Mouse (Mus musculus) lung, embryonic 14.5 days (tissue): ENCODE results near the gene Emx1. TPM values are rescaled to one million over a fixed set of nuclear protein-coding genes. Genes with fewer than 3 reads are reported as not detected.

Experiments
- ATAC-seq: fragments of 200-750 bp; cut with Nextera tagmentation; 2 replicates; pipeline ENCODE4 v1.8.0; 2017; ENCODE audit warnings: mild to moderate bottlenecking, moderate TSS enrichment, moderate library complexity; ENCODE audit not compliant: insufficient read depth
- DNase-seq: peaks from one replicate; pipeline ENCODE4 v3.0.0-alpha.2; 2015
- H3K27ac ChIP-seq: fragments of 300-500 bp; sonication (generic); 2 replicates; pipeline ENCODE4 v1.5.1; 2014; ENCODE audit warnings: low read depth, mild to moderate bottlenecking, moderate library complexity
- H3K27me3 ChIP-seq: fragments of 300-500 bp; sonication (generic); 2 replicates; pipeline ENCODE4 v1.6.1; 2014; ENCODE audit warnings: low read length, control low read depth; ENCODE audit not compliant: insufficient read depth
- H3K36me3 ChIP-seq: fragments of 300-500 bp; sonication (generic); 2 replicates; pipeline ENCODE4 v1.6.1; 2014; ENCODE audit warnings: control low read depth; ENCODE audit not compliant: insufficient read depth
- H3K4me1 ChIP-seq: fragments of 300-500 bp; sonication (generic); 2 replicates; pipeline ENCODE4 v1.6.1; 2014; ENCODE audit warnings: antibody characterized with exemption, control low read depth; ENCODE audit not compliant: insufficient read depth
- H3K4me2 ChIP-seq: fragments of 300-500 bp; sonication (generic); 2 replicates; pipeline ENCODE4 v1.6.1; 2014; ENCODE audit warnings: mild to moderate bottlenecking
- H3K4me3 ChIP-seq: fragments of 300-500 bp; sonication (generic); 2 replicates; pipeline ENCODE4 v1.5.1; 2014; ENCODE audit warnings: low read depth, low read length
- H3K9ac ChIP-seq: fragments of 300-500 bp; sonication (generic); 2 replicates; pipeline ENCODE4 v1.6.1; 2014
- H3K9me3 ChIP-seq: fragments of 300-500 bp; sonication (generic); 2 replicates; pipeline ENCODE4 v1.6.1; 2016; ENCODE audit warnings: low read depth, low read length, control low read depth
- CTCF ChIP-seq: IDR thresholded peaks from 2 replicates; pipeline ENCODE4 v1.5.1; 2016; ENCODE audit warnings: antibody characterized with exemption, low read depth
- WGBS: fragments of 180-500 bp; shearing (Covaris S2); extraction: QIAGEN DNeasy Blood & Tissue Kit; methylation state at CpG from one replicate; pipeline ENCODE4 v1.1.7; 2014; 5-methylcytosine and 5-hydroxymethylcytosine counted together
- polyA plus RNA-seq: library from polyadenylated mRNA; unstranded; fragments of >200 nt; fragmentation: Nextera tagmentation; extraction: Ambion mirVana; gene quantifications from 2 replicates; pipeline ENCODE4 v1.2.1, GENCODE M21; 2014

Gene Emx1
- polyA plus RNA-seq, 1 experiment from 2014 or later = not detected

DNA sequence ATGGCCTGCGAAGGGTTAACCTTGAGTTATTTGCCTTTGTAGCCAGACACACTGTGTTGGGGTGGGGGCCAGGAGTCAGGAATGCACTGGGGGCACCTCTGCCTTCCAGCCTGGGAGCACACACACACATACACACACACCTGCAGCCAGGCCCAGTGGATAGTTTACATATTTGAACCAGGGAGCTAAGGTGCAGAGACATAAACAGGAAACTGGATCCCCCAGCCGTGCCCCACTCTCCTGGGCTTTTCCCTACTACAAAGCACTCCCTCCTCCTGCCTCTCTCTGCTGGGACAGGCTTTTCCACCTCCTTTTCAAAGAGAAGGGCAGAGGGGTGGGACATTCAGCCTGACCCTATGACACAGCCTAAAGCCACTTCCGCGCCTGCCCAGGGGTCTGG is 33.7 kb downstream of the Emx1 start:
- Histone ChIP-seq H3K27ac (0 out of 2 replicates have a peak overlapping the region, but pooled peaks have one; percentile 19), H3K36me3 (no peaks in the 10 kb centered on the region), H3K9ac (no peak overlapping the region), H3K4me1 (peaks cover 3% of the 10 kb centered on the region; the same call in 1 of the 2 replicates), H3K4me3 (no peak overlapping the region), H3K4me2 (no peak overlapping the region), H3K27me3 (no peaks in the 10 kb centered on the region), H3K9me3 (no peaks in the 10 kb centered on the region)
- 23% methylated on average over 4 of the region's 4 CpGs for WGBS
- no peak for TF ChIP-seq CTCF
- peak; percentile 69; the same call in 1 of the 2 replicates for ATAC-seq
- peak; percentile 19 for DNase-seq

- ATAC-seq = no peak
- WGBS = 70% methylated on average over 10 of the region's 10 CpGs
Measured at GRCm38 (mm10) chr6:85222551-85222950, 35.3 kb downstream of the Emx1 start.

DNA sequence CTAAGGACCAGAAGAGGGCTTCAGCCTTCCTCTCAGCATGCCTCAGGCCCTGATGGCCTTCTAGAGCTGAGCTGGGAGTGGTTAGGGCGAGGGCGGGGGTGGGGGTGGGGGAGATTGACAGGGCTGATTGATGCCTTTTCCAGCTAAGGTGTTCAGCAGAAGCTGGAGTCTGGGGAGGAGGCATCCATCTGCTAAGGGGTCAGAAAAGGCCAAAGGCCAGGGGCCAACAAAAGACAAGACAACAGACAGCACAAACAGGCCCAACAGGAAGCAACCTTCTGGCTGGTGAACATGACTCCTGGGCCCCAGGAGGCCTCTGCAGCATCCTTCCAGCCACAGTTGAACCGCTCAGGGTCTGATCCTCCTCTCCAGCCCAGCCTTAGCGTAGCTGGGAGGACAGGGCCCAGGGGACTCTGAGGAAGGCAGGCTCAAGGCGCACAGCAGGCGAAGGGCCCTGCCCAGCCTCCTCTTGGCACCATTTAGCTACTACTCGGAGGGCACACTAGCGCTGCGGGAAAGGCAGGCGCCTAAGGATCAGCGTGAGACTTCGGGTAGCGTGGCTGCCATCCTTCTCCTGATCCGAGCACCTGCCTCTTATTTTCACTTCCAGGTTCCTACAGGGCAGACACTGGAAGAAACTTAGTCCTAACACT is 36.4 kb downstream of the Emx1 start:
- Histone ChIP-seq H3K27ac (no peak overlapping the region), H3K36me3 (no peaks in the 10 kb centered on the region), H3K4me3 (no peak overlapping the region), H3K27me3 (no peaks in the 10 kb centered on the region), H3K4me2 (no peak overlapping the region), H3K9ac (no peak overlapping the region), H3K4me1 (peaks cover 3% of the 10 kb centered on the region; the same call in 1 of the 2 replicates), H3K9me3 (no peaks in the 10 kb centered on the region)
- no peak for TF ChIP-seq CTCF
- ATAC-seq (no peak), DNase-seq (no peak)
- WGBS = 51% methylated on average over 14 of the region's 14 CpGs

More at GRCm38 (mm10) chr6:85222551-85222950, 35.3 kb downstream of the Emx1 start:
- no peak overlapping the region for H3K27ac ChIP-seq
- no peaks in the 10 kb centered on the region for H3K36me3 ChIP-seq
- no peaks in the 10 kb centered on the region for H3K27me3 ChIP-seq
- no peak overlapping the region for H3K4me3 ChIP-seq
- no peak for TF ChIP-seq CTCF
- no peak for DNase-seq
- H3K4me1 ChIP-seq = peaks cover 3% of the 10 kb centered on the region; the same call in 1 of the 2 replicates
- H3K9me3 ChIP-seq = no peaks in the 10 kb centered on the region
- H3K9ac ChIP-seq = no peak overlapping the region
- H3K4me2 ChIP-seq = no peak overlapping the region

- Histone ChIP-seq H3K4me2 (no peak overlapping the region), H3K4me3 (no peak overlapping the region), H3K9me3 (no peaks in the 10 kb centered on the region), H3K36me3 (no peaks in the 10 kb centered on the region), H3K9ac (no peak overlapping the region), H3K27ac (no peak overlapping the region), H3K4me1 (peaks cover 3% of the 10 kb centered on the region; the same call in 1 of the 2 replicates), H3K27me3 (no peaks in the 10 kb centered on the region)
- no peak for DNase-seq
- no peak for TF ChIP-seq CTCF
- no peak for ATAC-seq
- 54% methylated on average over 15 of the region's 15 CpGs for whole genome bisulfite sequencing
Measured at GRCm38 (mm10) chr6:85224442-85224891, 37.2 kb downstream of the Emx1 start.

DNA sequence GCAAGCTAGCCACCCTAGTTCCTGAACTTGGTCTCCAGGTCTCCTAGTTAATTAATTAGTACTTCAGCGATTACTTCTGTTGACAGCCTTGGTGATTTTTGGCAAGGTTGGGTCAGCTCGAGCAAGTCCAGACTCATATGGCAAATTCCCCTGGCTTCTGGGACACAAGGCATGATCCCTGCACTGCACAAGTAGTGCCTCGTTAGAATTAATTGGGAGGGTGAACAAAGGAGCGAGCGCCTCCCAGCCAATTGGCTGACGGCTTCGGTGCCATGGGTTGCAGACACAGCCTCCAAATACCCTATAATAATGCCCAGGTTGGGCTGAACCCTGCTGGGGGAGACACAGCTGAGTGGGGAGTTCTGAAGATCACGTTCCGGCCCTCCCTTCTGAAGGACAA is 39.3 kb downstream of the Emx1 start:
- WGBS = 83% methylated on average over 9 of the region's 9 CpGs
- ATAC-seq = no peak
- H3K36me3 ChIP-seq = no peaks in the 10 kb centered on the region
- no peak overlapping the region for H3K27ac ChIP-seq
- H3K27me3 ChIP-seq = no peaks in the 10 kb centered on the region
- no peaks in the 10 kb centered on the region; the same call in 1 of the 2 replicates for H3K4me1 ChIP-seq
- H3K4me3 ChIP-seq = no peak overlapping the region
- H3K4me2 ChIP-seq = no peak overlapping the region
- DNase-seq = no peak
- H3K9ac ChIP-seq = no peak overlapping the region
- no peak for TF ChIP-seq CTCF
- H3K9me3 ChIP-seq = no peaks in the 10 kb centered on the region

DNA sequence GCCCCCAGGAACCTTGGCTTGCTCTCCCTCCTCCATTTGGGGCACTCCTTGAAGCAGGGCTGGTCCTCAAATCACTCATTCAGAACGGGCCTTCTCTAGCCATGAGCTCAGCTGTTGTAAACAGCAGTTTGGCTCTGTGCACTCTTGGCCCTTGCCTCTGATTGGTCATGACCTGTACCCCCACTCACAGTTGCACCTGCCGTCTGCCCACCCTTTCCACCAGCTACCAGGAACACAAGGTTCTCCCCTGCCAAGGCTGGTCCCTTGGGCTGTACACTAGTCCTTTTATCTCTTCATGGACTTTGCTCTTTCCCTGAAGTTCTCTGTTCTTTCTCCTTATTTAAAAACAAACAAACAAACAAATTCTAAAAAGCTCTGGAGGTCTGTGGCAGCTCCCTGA is 40.3 kb downstream of the Emx1 start:
- H3K9ac ChIP-seq = no peak overlapping the region
- H3K4me1 ChIP-seq = no peaks in the 10 kb centered on the region
- no peak for TF ChIP-seq CTCF
- no peak overlapping the region for H3K27ac ChIP-seq
- H3K4me2 ChIP-seq = no peak overlapping the region
- WGBS = 51% methylated on average over 2 of the region's 2 CpGs
- H3K27me3 ChIP-seq = no peaks in the 10 kb centered on the region
- no peak for DNase-seq
- H3K9me3 ChIP-seq = no peaks in the 10 kb centered on the region
- H3K36me3 ChIP-seq = no peaks in the 10 kb centered on the region
- ATAC-seq = no peak
- H3K4me3 ChIP-seq = no peak overlapping the region

DNA sequence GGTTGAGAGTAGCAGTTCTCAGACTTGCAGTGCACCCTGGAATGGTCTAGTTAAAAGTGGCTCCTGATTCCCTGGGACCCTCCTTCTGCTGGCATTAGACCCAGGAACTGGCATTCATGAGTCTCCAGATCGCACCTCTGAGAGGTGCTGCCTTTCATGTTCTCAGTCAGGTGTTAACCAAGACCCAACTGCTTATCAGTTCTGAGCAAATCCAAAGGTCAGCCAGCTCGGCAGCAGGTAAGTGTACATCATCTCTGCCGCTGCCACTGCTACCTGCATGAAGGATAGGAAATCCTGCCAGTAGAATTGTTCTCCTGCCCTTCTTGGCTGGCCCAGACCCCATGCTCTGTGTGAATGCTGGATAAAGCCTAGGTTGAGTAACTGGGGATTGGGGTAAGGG is 43.5 kb downstream of the Emx1 start:
- Histone ChIP-seq H3K4me2 (no peak overlapping the region), H3K9me3 (no peaks in the 10 kb centered on the region), H3K27ac (no peak overlapping the region), H3K4me1 (no peaks in the 10 kb centered on the region), H3K36me3 (no peaks in the 10 kb centered on the region), H3K9ac (no peak overlapping the region), H3K4me3 (no peak overlapping the region), H3K27me3 (no peaks in the 10 kb centered on the region)
- TF ChIP-seq CTCF = no peak
- WGBS = 50% methylated on average over 3 of the region's 3 CpGs
- DNase-seq (no peak), ATAC-seq (no peak)
